Mouse (Mus musculus): ENCODE results near the gene Adgrg3. TPM values are rescaled to one million over a fixed set of nuclear protein-coding genes. Genes with fewer than 3 reads are reported as not detected.

Adgrg3 gene
- polyA plus RNA-seq, 1 experiment from 2014 or later, result 3.1 TPM

- H3K36me3 ChIP-seq, result peaks cover 59% of the 10 kb centered on the region
- H3K27ac ChIP-seq (replicated peaks), result no peak overlapping the region
- H3K4me3 ChIP-seq, result no peak overlapping the region
Measured at GRCm38 (mm10) chr8:95084261-95084660, 66.8 kb downstream of the Adgrg3 start.

DNA sequence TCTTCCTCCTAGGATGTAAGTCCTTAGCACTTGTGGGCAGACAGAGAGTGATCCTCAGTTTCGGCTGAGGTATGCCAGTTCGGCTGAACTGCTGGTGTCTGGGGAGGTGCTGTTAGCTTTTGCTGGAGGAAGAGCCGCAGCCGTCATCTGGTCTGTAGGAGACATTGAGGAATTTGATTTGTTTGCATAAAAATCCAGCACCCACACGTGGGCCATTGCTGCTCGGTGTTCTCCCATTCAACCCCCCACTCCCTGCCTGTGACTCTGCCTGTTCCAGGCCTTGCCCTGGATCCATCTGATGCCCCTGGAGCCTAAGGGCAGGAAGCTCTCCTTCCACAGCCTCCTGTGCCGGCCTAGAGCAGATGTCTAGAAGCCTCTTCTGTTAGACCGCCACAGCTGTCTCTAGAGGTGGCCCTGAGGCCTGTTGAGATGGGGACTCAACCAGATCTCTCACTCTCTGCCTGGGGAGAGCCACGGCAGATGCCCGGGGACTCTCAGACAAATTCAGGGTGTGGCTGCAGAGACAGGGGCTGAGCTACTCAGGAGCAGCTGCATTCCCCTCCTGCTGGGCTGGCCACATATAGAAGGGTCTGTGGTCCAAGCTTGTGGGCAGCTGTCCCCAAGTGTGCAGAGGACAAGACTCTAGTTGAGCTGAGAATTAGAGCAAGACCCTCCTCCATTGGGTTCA, 67.4 kb downstream of the Adgrg3 start:
- ATAC-seq (ENCODE audit: extremely low read depth, insufficient number of reproducible peaks, low FRiP score, low TSS enrichment), result no peak
- WGBS, result 82% methylated on average over 10 of the region's 10 CpGs
- Histone ChIP-seq H3K27ac (replicated peaks) (peak overlapping the region; percentile 21; the same call in 1 of the 2 replicates), H3K9ac (peak overlapping the region; percentile 40; the same call in 1 of the 2 replicates), H3K4me3 (no peak overlapping the region), H3K27me3 (replicated peaks) (no peaks in the 10 kb centered on the region), H3K36me3 (peaks cover 63% of the 10 kb centered on the region), H3K4me1 (peaks cover 25% of the 10 kb centered on the region), H3K4me2 (peak overlapping the region; percentile 38), H3K9me3 (no peaks in the 10 kb centered on the region)

More at GRCm38 (mm10) chr8:95084261-95084660, 66.8 kb downstream of the Adgrg3 start:
- Histone ChIP-seq H3K4me2 (peak overlapping the region; percentile 38; the same call in 1 of the 2 replicates), H3K27me3 (replicated peaks) (no peaks in the 10 kb centered on the region), H3K4me1 (peaks cover 25% of the 10 kb centered on the region), H3K9ac (0 out of 2 replicates have a peak overlapping the region, but pooled peaks have one; percentile 28), H3K9me3 (no peaks in the 10 kb centered on the region)
- no peak for ATAC-seq (ENCODE audit: extremely low read depth, insufficient number of reproducible peaks, low FRiP score, low TSS enrichment)
- 82% methylated on average over 4 of the region's 4 CpGs for WGBS

GRCm38 (mm10) chr8:95085432-95086141, 68.1 kb downstream of the Adgrg3 start:
- peak overlapping the region; percentile 21; the same call in 1 of the 2 replicates for H3K27ac ChIP-seq (replicated peaks)
- no peaks in the 10 kb centered on the region for H3K27me3 ChIP-seq (replicated peaks)
- no peaks in the 10 kb centered on the region for H3K9me3 ChIP-seq
- H3K4me1 ChIP-seq, result peaks cover 22% of the 10 kb centered on the region
- H3K9ac ChIP-seq, result peak overlapping the region; percentile 40; the same call in 1 of the 2 replicates
- peaks cover 70% of the 10 kb centered on the region for H3K36me3 ChIP-seq
- WGBS, result 69% methylated on average over 7 of the region's 7 CpGs
- no peak for ATAC-seq (ENCODE audit: extremely low read depth, insufficient number of reproducible peaks, low FRiP score, low TSS enrichment)
- H3K4me2 ChIP-seq, result peak overlapping the region; percentile 38
- H3K4me3 ChIP-seq, result no peak overlapping the region

DNA sequence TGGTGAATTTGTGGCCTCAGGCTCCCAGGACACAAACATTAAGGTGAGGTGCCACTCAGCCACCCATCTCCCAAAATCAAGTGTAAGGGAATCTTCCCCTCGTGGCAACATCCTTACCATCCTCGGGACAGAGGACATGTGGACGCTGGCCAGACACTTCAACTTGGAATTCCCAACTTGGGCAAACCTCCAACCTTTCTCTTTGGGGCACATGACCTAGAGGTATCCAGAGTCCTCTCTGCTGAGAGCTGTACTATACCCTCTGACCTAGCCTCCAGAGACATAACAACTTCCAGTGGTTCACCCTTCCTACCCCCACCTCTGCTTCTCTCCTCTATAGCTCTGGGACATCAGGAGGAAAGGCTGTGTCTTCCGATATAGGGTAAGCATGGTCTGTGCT, 76.1 kb downstream of the Adgrg3 start:
- no peak for ATAC-seq (ENCODE audit: extremely low read depth, insufficient number of reproducible peaks, low FRiP score, low TSS enrichment)
- H3K36me3 ChIP-seq, result peaks cover 97% of the 10 kb centered on the region
- WGBS, result 75% methylated on average over 4 of the region's 4 CpGs
- H3K9me3 ChIP-seq, result no peaks in the 10 kb centered on the region
- H3K27me3 ChIP-seq (replicated peaks), result no peaks in the 10 kb centered on the region
- no peak overlapping the region for H3K27ac ChIP-seq (replicated peaks)
- no peaks in the 10 kb centered on the region for H3K4me1 ChIP-seq
- no peak overlapping the region for H3K4me3 ChIP-seq
- no peak overlapping the region for H3K4me2 ChIP-seq
- H3K9ac ChIP-seq, result no peak overlapping the region

Other genes with a start within 250 kb of the Adgrg3 start
- 11.2 and 12.9 TPM in 2 replicates for gene Cx3cl1, start 245.7 kb upstream of the Adgrg3 start, polyA plus RNA-seq (2015; fragmentation: Nextera tagmentation; extraction: Ambion mirVana)
- gene Ccl17, start 207.2 kb upstream of the Adgrg3 start, polyA plus RNA-seq (2015; fragmentation: Nextera tagmentation; extraction: Ambion mirVana), result 0.43 and 0.63 TPM in 2 replicates
- 133 and 142 TPM in 2 replicates for gene Coq9, start 179.4 kb upstream of the Adgrg3 start, polyA plus RNA-seq (2015; fragmentation: Nextera tagmentation; extraction: Ambion mirVana)
- gene Ciapin1, start 179.3 kb upstream of the Adgrg3 start, polyA plus RNA-seq (2015; fragmentation: Nextera tagmentation; extraction: Ambion mirVana), result 90.9 and 98.2 TPM in 2 replicates
- 107 and 129 TPM in 2 replicates for gene Polr2c, start 160.2 kb upstream of the Adgrg3 start, polyA plus RNA-seq (2015; fragmentation: Nextera tagmentation; extraction: Ambion mirVana)
- 35.5 and 38.2 TPM in 2 replicates for gene Dok4, start 141.4 kb upstream of the Adgrg3 start, polyA plus RNA-seq (2015; fragmentation: Nextera tagmentation; extraction: Ambion mirVana)
- 18.2 and 18.7 TPM in 2 replicates for gene Ccdc102a, start 99.6 kb upstream of the Adgrg3 start, polyA plus RNA-seq (2015; fragmentation: Nextera tagmentation; extraction: Ambion mirVana)
- gene Adgrg5, start 94.0 kb upstream of the Adgrg3 start, polyA plus RNA-seq (2015; fragmentation: Nextera tagmentation; extraction: Ambion mirVana), result 0.18 and 0.32 TPM in 2 replicates
- 4.4 and 4.7 TPM in 2 replicates for gene Adgrg1, start 42.9 kb upstream of the Adgrg3 start, polyA plus RNA-seq (2015; fragmentation: Nextera tagmentation; extraction: Ambion mirVana)
- gene Drc7, start 37.4 kb downstream of the Adgrg3 start, polyA plus RNA-seq (2015; fragmentation: Nextera tagmentation; extraction: Ambion mirVana), result not detected in 2 replicates
- 16.0 and 16.1 TPM in 2 replicates for gene Katnb1, start 63.5 kb downstream of the Adgrg3 start, polyA plus RNA-seq (2015; fragmentation: Nextera tagmentation; extraction: Ambion mirVana)
- gene Kifc3, start 185.1 kb downstream of the Adgrg3 start, polyA plus RNA-seq (2015; fragmentation: Nextera tagmentation; extraction: Ambion mirVana), result 10.6 and 12.1 TPM in 2 replicates

Data from heart, embryonic 13.5 days (tissue).